19 mouse cellular contexts compared by ENCODE assay signal in the genomic region with DNA sequence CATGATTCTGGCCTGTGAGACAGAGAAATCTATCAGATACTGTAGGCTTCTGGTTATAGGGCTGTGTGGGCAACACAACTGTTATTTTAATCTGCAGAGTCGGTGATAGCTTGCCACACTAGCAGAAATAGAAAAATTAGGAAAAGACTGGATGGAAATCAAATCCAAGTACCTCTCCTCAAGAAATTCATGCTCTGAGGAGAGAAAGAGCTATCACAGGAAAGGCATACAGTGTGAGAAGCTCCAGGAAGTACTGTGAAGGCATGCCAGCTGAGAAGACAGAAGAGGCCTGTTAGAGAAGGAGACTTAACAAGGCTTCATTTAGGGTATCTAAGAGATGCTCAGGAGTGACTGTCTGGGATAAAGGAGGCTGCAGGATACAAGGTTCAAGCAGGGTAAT. TPM values are rescaled to one million over a fixed set of nuclear protein-coding genes. Genes with fewer than 3 reads are reported as not detected.
"Had no signal": no experiment of that assay in that cellular context is flagged by ENCODE, and none has a peak within 500 bp of the region (broad histone marks: within the 10 kb centered on the region; RNA-seq: fewer than 3 reads in every experiment).

No protein-coding gene starts in this region.

- DNase-seq: lung, adult 18-20 months; lung, embryonic 14.5 days; lung, postnatal 10 days; lung, postnatal 4 days; midbrain, embryonic 14.5 days; retina, postnatal 1 day; right cerebral cortex, postnatal 14 days; spleen, adult 18-20 months; thymus, adult 2 months; thymus, postnatal 36 days had no signal

- ATAC-seq: midbrain, embryonic 16.5 days had no signal

- H3K27ac ChIP-seq: midbrain, embryonic 10.5 days; midbrain, embryonic 12.5 days; neural tube, embryonic 13.5 days; neural tube, embryonic 15.5 days had no signal

- H3K36me3 ChIP-seq: midbrain, embryonic 10.5 days; midbrain, embryonic 12.5 days; neural tube, embryonic 13.5 days; neural tube, embryonic 15.5 days had no signal

- H3K4me3 ChIP-seq: midbrain, embryonic 10.5 days; midbrain, embryonic 12.5 days; myocyte; neural tube, embryonic 13.5 days; neural tube, embryonic 15.5 days had no signal

- H3K4me1 ChIP-seq: midbrain, embryonic 10.5 days; midbrain, embryonic 12.5 days; neural tube, embryonic 13.5 days; neural tube, embryonic 15.5 days had no signal

- H3K27me3 ChIP-seq: midbrain, embryonic 12.5 days; neural tube, embryonic 13.5 days; neural tube, embryonic 15.5 days had no signal

- H3K9me3 ChIP-seq: midbrain, embryonic 10.5 days; midbrain, embryonic 12.5 days; neural tube, embryonic 13.5 days; neural tube, embryonic 15.5 days had no signal

RNA-seq across cellular contexts. Expression of gene Gabrb3, which starts 3.2 kb away (rescaled TPM):
- total RNA-seq: megakaryocyte, adult 5-6 weeks; megakaryocyte-erythroid progenitor cell, adult 5-6 weeks had no signal
- polyA plus RNA-seq: liver, embryonic 16.5 days; myocyte had no signal

RNA-seq across cellular contexts. Expression of gene Gabrg3, which starts 35.7 kb away (rescaled TPM):
- total RNA-seq: megakaryocyte, adult 5-6 weeks; megakaryocyte-erythroid progenitor cell, adult 5-6 weeks had no signal
- polyA plus RNA-seq: myocyte had no signal
